Mouse (Mus musculus) liver, embryonic 16.5 days (tissue): ENCODE measurements around the gene Olfr716. TPM values are rescaled to one million over a fixed set of nuclear protein-coding genes. Genes with fewer than 3 reads are reported as not detected.
"Not testable (repeated sequence)": the region's sequence is repeated elsewhere in the genome, so short reads cannot be mapped to it uniquely, and the experiment has no call there.

ENCODE experiments used
- ATAC-seq: fragments of 200-750 bp; cut with Nextera tagmentation; 2 replicates; pipeline ENCODE4 v1.8.0; 2017; ENCODE audit warnings: low read depth, mild to moderate bottlenecking, moderate number of reproducible peaks, moderate library complexity
- H3K27ac ChIP-seq: fragments of 300-500 bp; sonication (generic); 2 replicates; pipeline ENCODE4 v1.5.1; 2014; ENCODE audit warnings: mild to moderate bottlenecking, low read length
- H3K27me3 ChIP-seq: fragments of 300-500 bp; sonication (generic); 2 replicates; pipeline ENCODE4 v1.6.1; 2014; ENCODE audit warnings: low read depth, low read length, mixed read lengths; ENCODE audit not compliant: control insufficient read depth, insufficient read depth
- H3K36me3 ChIP-seq: fragments of 300-500 bp; sonication (generic); 2 replicates; pipeline ENCODE4 v1.6.1; 2014; ENCODE audit warnings: mild to moderate bottlenecking; ENCODE audit not compliant: control insufficient read depth, insufficient read depth
- H3K4me1 ChIP-seq: fragments of 300-500 bp; sonication (generic); 2 replicates; pipeline ENCODE4 v1.6.1; 2014; ENCODE audit warnings: low read depth, low read length, mixed read lengths; ENCODE audit not compliant: control insufficient read depth
- H3K4me2 ChIP-seq: fragments of 300-500 bp; sonication (generic); 2 replicates; pipeline ENCODE4 v1.6.1; 2014; ENCODE audit warnings: low read depth, low read length, mixed read lengths
- H3K4me3 ChIP-seq: fragments of 300-500 bp; sonication (generic); 2 replicates; pipeline ENCODE4 v1.5.1; 2014; ENCODE audit warnings: low read depth, mild to moderate bottlenecking, low read length
- H3K9ac ChIP-seq: fragments of 300-500 bp; sonication (generic); 2 replicates; pipeline ENCODE4 v1.6.1; 2014; ENCODE audit warnings: low read depth, low read length
- H3K9me3 ChIP-seq: fragments of 300-500 bp; sonication (generic); replicated peaks from 2 replicates; pipeline ENCODE4 v1.6.1; 2016; ENCODE audit warnings: low read length; ENCODE audit not compliant: control insufficient read depth
- WGBS: fragments of 180-500 bp; shearing (Covaris S2); extraction: QIAGEN DNeasy Blood & Tissue Kit; methylation state at CpG from one replicate; pipeline ENCODE4 v1.1.7; 2014; ENCODE audit not compliant: insufficient replicate concordance; 5-methylcytosine and 5-hydroxymethylcytosine counted together
- polyA plus RNA-seq: library from polyadenylated mRNA; unstranded; fragments of >200 nt; fragmentation: Nextera tagmentation; extraction: Ambion mirVana; gene quantifications from 2 replicates; pipeline ENCODE4 v1.2.1, GENCODE M21; 2015

The Olfr716 gene
- polyA plus RNA-seq = not detected in 2 replicates

DNA sequence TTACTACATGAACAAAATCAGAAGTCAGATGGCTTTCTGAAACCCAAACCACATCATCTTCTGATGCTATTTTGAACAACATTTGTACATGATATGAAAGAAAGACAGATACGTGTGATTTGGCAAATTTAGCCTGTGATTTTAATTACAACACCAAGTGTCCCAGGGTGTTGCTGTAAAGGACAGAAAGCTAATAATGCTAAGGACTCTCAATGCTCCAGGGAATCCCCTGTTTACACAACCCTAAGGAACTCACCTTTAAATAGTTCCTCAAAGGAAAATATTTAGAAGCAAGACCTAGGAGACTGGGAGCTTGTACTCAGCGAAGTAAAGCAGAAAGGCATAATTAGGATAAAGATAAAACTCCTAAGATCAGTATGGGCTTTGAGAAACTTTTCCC is at the start of gene Olfr716:
TSS of gene Olfr716 (plus strand) at position 301 of the 400 bp plus-strand sequence.
- not testable (repeated sequence) for H3K4me1 ChIP-seq, H3K9me3 ChIP-seq, H3K36me3 ChIP-seq, H3K4me2 ChIP-seq, H3K27me3 ChIP-seq, H3K4me3 ChIP-seq, H3K27ac ChIP-seq, ATAC-seq, H3K9ac ChIP-seq
- 51% methylated on average over 2 of the region's 2 CpGs for WGBS

DNA sequence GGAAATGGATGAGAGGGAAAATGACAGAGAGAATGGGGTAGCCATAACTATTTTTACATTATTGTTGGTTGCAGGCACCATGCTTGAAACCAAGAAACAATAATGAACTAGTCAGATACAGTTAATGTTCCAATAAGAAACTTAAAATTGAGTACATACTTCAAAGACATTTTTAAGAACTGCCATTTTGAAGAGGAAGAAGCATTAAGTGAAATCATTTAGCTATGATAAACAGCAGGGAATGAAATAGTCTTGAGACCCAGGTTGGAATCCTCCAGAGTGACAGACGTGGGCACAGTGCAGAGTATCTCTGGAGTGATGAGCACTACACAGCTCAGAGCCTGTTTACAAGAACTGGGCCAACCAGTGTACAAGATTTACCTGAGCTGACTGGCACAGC is 45.2 kb upstream of the Olfr716 start, which contains the start of gene Olfr17:
TSS of gene Olfr17 (plus strand) at position 301 of the 400 bp plus-strand sequence.
- no peak for ATAC-seq
- no peak within 1 kb of the TSS for H3K9ac ChIP-seq
- no peaks in the 10 kb centered on the region for H3K36me3 ChIP-seq
- no peaks in the 10 kb centered on the region for H3K27me3 ChIP-seq
- H3K4me3 ChIP-seq = no peak within 1 kb of the TSS
- H3K4me1 ChIP-seq = no peaks in the 10 kb centered on the region
- H3K27ac ChIP-seq = no peak within 1 kb of the TSS
- 13% methylated on average over 1 of the region's 1 CpGs for WGBS
- no peaks in the 10 kb centered on the region for H3K9me3 ChIP-seq
- H3K4me2 ChIP-seq = no peak within 1 kb of the TSS

DNA sequence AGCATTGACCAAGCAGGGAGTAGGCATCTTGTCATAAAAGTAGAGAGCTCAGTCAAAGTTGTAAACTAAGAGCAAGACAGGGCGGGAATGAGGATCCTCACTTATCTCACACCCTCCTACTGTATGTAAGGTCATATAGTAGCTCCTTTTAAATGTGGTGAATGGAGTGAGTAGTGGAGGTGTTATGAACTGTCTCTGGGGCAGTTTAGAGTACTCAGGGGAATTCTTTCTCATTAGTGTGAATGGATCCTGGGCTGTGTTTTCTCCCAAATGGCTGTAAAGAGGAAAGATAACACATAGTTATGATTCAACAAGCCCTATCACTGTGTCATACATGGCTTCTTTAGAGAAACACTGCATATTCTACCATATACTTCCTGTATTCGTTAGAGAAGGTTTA is 27.9 kb upstream of the Olfr716 start, which contains the start of gene Olfr715b:
TSS of gene Olfr715b (minus strand) at position 101 of the 400 bp plus-strand sequence.
- H3K4me2 ChIP-seq, H3K27me3 ChIP-seq, H3K4me3 ChIP-seq, H3K36me3 ChIP-seq, H3K9ac ChIP-seq, H3K9me3 ChIP-seq, ATAC-seq, H3K4me1 ChIP-seq, H3K27ac ChIP-seq: not testable (repeated sequence)
- 35% methylated on average over 1 of the region's 2 CpGs for WGBS

DNA sequence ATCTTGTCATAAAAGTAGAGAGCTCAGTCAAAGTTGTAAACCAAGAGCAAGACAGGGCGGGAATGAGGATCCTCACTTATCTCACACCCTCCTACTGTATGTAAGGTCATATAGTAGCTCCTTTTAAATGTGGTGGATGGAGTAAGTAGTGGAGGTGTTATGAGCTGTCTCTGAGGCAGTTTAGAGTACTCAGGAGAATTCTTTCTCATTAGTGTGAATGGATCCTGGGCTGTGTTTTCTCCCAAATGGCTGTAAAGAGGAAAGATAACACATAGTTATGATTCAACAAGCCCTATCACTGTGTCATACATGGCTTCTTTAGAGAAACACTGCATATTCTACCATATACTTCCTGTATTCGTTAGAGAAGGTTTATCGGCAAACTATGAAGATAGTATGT is 7.1 kb upstream of the Olfr716 start, which contains the start of gene Olfr715:
TSS of gene Olfr715 (minus strand) at position 101 of the 400 bp plus-strand sequence.
- WGBS = 41% methylated on average over 1 of the region's 3 CpGs
- not testable (repeated sequence) for H3K4me1 ChIP-seq, H3K27me3 ChIP-seq, H3K4me2 ChIP-seq, H3K9me3 ChIP-seq, H3K36me3 ChIP-seq, ATAC-seq, H3K27ac ChIP-seq, H3K4me3 ChIP-seq, H3K9ac ChIP-seq

DNA sequence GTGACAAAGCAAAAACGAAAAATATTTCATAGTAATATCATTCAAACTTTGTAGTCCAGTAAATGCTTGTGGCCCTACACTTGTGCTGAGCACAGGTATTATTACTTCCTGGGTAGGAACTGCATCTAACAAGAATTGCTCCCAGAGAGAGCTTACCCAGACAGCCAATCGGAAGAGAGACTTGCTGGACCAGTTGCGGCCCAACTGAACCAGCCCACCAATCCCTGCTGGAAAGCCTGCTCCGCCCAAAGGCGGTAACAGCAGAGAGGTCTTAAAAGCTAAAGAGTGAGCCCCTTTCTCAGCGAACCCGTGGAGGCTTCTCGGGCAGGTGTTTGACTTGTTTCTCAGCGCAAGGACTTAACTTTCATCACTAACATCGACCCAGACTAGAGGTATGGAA is 28.6 kb downstream of the Olfr716 start, which contains the start of gene Nlrp14:
TSS of gene Nlrp14 (plus strand) at position 301 of the 400 bp plus-strand sequence.
- Histone ChIP-seq H3K27me3 (no peaks in the 10 kb centered on the region), H3K9me3 (no peaks in the 10 kb centered on the region), H3K4me3 (no peak within 1 kb of the TSS), H3K9ac (no peak within 1 kb of the TSS), H3K27ac (no peak within 1 kb of the TSS), H3K4me1 (no peaks in the 10 kb centered on the region), H3K4me2 (no peak within 1 kb of the TSS), H3K36me3 (no peaks in the 10 kb centered on the region)
- ATAC-seq = no peak
- WGBS = 63% methylated on average over 10 of the region's 10 CpGs

DNA sequence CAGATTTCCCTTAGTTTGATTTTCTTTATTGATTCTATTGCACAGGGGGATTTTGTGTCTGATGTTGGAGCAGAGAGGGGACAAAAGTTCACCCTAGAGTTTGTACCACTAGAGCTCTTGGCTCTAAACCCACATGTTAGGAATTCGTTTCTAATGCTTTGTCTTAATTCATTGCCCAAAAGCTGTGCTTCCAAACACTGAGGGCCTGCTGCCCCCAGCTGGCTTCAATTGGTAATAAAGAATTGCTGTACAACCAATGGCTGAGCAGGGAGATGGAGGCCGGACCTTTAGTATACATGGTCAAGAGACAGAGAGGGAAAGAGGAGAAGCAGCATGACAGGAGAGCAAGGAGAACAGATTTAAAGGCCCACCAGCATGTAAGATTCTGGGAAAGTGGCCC is 42.3 kb downstream of the Olfr716 start:
- ATAC-seq = no peak
- Histone ChIP-seq H3K4me2 (no peak overlapping the region), H3K36me3 (no peaks in the 10 kb centered on the region), H3K4me1 (no peaks in the 10 kb centered on the region), H3K27me3 (no peaks in the 10 kb centered on the region), H3K9ac (no peak overlapping the region), H3K27ac (no peak overlapping the region), H3K9me3 (no peaks in the 10 kb centered on the region), H3K4me3 (no peak overlapping the region)
- 21% methylated on average over 2 of the region's 2 CpGs for WGBS

Other genes starting within 250 kb of the Olfr716 start
- not detected in 2 replicates for gene Olfr707, start 237.1 kb upstream of the Olfr716 start, polyA plus RNA-seq
- gene Olfr1532-ps1, start 230.3 kb upstream of the Olfr716 start, polyA plus RNA-seq = not detected in 2 replicates
- gene Olfr709-ps1, start 206.1 kb upstream of the Olfr716 start, polyA plus RNA-seq = not detected in 2 replicates
- not detected in 2 replicates for gene Olfr710, start 190.0 kb upstream of the Olfr716 start, polyA plus RNA-seq
- not detected in 2 replicates for gene Olfr6, start 174.4 kb upstream of the Olfr716 start, polyA plus RNA-seq
- gene Olfr711, start 162.9 kb upstream of the Olfr716 start, polyA plus RNA-seq = not detected in 2 replicates
- not detected in 2 replicates for gene Olfr2, start 132.3 kb upstream of the Olfr716 start, polyA plus RNA-seq
- gene Olfr713, start 107.2 kb upstream of the Olfr716 start, polyA plus RNA-seq = not detected in 2 replicates
- gene Olfr714, start 67.3 kb upstream of the Olfr716 start, polyA plus RNA-seq = not detected in 2 replicates
- gene Olfr17, start 45.1 kb upstream of the Olfr716 start, polyA plus RNA-seq = not detected in 2 replicates
- gene Olfr715b, start 28.0 kb upstream of the Olfr716 start, polyA plus RNA-seq = not detected in 2 replicates
- gene Olfr715, start 7.2 kb upstream of the Olfr716 start, polyA plus RNA-seq = not detected in 2 replicates
- not detected in 2 replicates for gene Nlrp14, start 28.7 kb downstream of the Olfr716 start, polyA plus RNA-seq
- not detected in 2 replicates for gene Rbmxl2, start 71.1 kb downstream of the Olfr716 start, polyA plus RNA-seq
- 0.11 and 0.13 TPM in 2 replicates for gene Syt9, start 232.4 kb downstream of the Olfr716 start, polyA plus RNA-seq